Mouse (Mus musculus) megakaryocyte, embryonic 14.5 days (primary cell): ENCODE data around the gene Mrps14.

ENCODE experiments used
- FLI1 ChIP-seq: IDR thresholded peaks from 2 replicates; pipeline ENCODE4 v1.6.1; 2012; ENCODE audit warnings: low read length, inconsistent platforms, mixed read lengths
- GATA1 ChIP-seq: IDR thresholded peaks from 3 replicates; pipeline ENCODE4 v1.6.1; 2012; ENCODE audit warnings: mixed read lengths, low read length, inconsistent platforms, borderline replicate concordance

GRCm38 (mm10) chr1:160214171-160214570 is 19.2 kb downstream of the Mrps14 start:
- TF ChIP-seq FLI1 (no peak), GATA1 (no peak)
